Mouse (Mus musculus): Measurements from ENCODE around the gene Ptcd3.

GRCm38 (mm10) chr6:71930830-71931437 lies 22.4 kb upstream of the Ptcd3 start:
- TF ChIP-seq CTCF (IDR thresholded peaks at IDR 0.05) (no peak), EP300 (IDR thresholded peaks at IDR 0.05) (0 out of 2 replicates have a peak, but pooled peaks have one; percentile 12)
